ENCODE assay signal across 8 mouse cellular contexts in the genomic region with DNA sequence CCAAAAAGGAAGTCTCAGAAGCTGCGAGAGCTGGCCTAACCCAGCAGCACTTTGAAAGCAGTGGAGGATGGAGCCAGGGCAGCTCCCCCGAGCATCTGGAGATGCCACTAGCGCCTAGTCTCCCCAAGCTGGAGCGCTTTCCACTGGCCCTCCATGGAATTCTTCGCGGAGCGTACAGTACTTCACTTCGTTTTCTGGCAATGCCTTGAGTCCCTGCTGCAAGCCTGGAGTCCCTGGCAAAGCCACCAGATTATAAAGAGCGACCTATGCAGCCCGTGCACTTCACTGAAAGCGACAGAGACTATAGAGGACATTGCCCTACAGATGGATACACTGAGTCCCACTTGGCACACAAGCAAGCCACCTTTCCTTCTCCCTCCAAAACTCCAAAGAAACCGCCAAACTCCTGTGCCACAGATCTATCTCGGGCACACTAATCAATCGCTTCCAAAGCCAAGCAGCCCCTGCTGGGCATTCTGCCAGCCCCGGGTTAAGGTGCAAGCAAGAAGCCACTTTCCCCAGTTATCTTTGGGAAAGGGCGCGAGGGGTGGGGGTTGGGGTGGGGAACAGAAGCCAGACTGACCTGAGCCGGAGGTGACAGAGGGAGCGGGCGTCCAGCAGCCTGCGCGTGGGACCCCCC. TPM values are rescaled to one million over a fixed set of nuclear protein-coding genes. Genes with fewer than 3 reads are reported as not detected.
A peak's percentile ranks its signal among the peaks of the same experiment; 100 is the strongest.
DNase-seq lines count a peak whose midpoint lies in the region; ATAC-seq lines count a peak whose summit lies in the region.

No protein-coding gene starts in this region.

- peaks cover 39% of the 10 kb centered on the region for H3K4me1 ChIP-seq in forebrain, embryonic 16.5 days (replicated peaks; ENCODE audit: control insufficient read depth, insufficient read depth, low read length)
- H3K4me1 ChIP-seq in midbrain, embryonic 16.5 days (ENCODE audit: control insufficient read depth, insufficient read depth, low read length) = peaks cover 30% of the 10 kb centered on the region

- peaks cover 30% of the 10 kb centered on the region for H3K27me3 ChIP-seq in forebrain, embryonic 16.5 days (replicated peaks; ENCODE audit: control insufficient read depth, insufficient read depth, low read length)
- peaks cover 27% of the 10 kb centered on the region for H3K27me3 ChIP-seq in midbrain, embryonic 16.5 days (ENCODE audit: control insufficient read depth, insufficient read depth, low read depth, low read length)

- 1% methylated on average over 22 of the region's 22 CpGs for WGBS in forebrain, embryonic 16.5 days
- WGBS in midbrain, embryonic 16.5 days = under 1% methylated on average over 22 of the region's 22 CpGs

- H3K9me3 ChIP-seq in forebrain, embryonic 16.5 days (ENCODE audit: control insufficient read depth, low read length) = no peaks in the 10 kb centered on the region
- no peaks in the 10 kb centered on the region for H3K9me3 ChIP-seq in midbrain, embryonic 16.5 days (replicated peaks; ENCODE audit: control insufficient read depth, low read length, poor library complexity, severe bottlenecking)

- ATAC-seq in forebrain, embryonic 16.5 days = 0 out of 2 replicates have a peak, but pooled peaks have one; percentile 2
- no peak for ATAC-seq in midbrain, embryonic 16.5 days
- no peak for ATAC-seq in megakaryocyte progenitor cell, adult 5-6 weeks (replicated peaks; ENCODE audit: poor library complexity)

- H3K9ac ChIP-seq in forebrain, embryonic 16.5 days (replicated peaks; ENCODE audit: low read depth, low read length) = peak overlapping the region; percentile 62
- H3K9ac ChIP-seq in midbrain, embryonic 16.5 days (ENCODE audit: low read depth, low read length) = peak overlapping the region; percentile 64

- no peak overlapping the region for H3K27ac ChIP-seq in forebrain, embryonic 16.5 days (ENCODE audit: low read length)
- no peak overlapping the region for H3K27ac ChIP-seq in midbrain, embryonic 16.5 days (ENCODE audit: low read length)

- no peaks in the 10 kb centered on the region for H3K36me3 ChIP-seq in forebrain, embryonic 16.5 days (ENCODE audit: control insufficient read depth, insufficient read depth)
- H3K36me3 ChIP-seq in midbrain, embryonic 16.5 days (ENCODE audit: control insufficient read depth, insufficient read depth, low read length) = no peaks in the 10 kb centered on the region

- DNase-seq in layer of hippocampus, postnatal 10 days (ENCODE audit: low spot score in 2 of 2) = peak; percentile 21 to 38
- DNase-seq in layer of hippocampus, postnatal 25 days (ENCODE audit: extremely low spot score in 1 of 2, low spot score in 1 of 2) = no peak
- DNase-seq in cerebellum, postnatal 14 days = peak; percentile 59 to 68
- DNase-seq in kidney, postnatal 4 days = peak; percentile 59 to 68
- no peak for DNase-seq in spleen, postnatal 10 days (ENCODE audit: low spot score in 2 of 2)

- peak overlapping the region; percentile 54 for H3K4me3 ChIP-seq in forebrain, embryonic 16.5 days (replicated peaks; ENCODE audit: low read length)
- peak overlapping the region; percentile 56 for H3K4me3 ChIP-seq in midbrain, embryonic 16.5 days (ENCODE audit: low read depth, low read length)

- peak overlapping the region; percentile 93 for H3K4me2 ChIP-seq in forebrain, embryonic 16.5 days (ENCODE audit: low read length)
- peak overlapping the region; percentile 98 for H3K4me2 ChIP-seq in midbrain, embryonic 16.5 days (ENCODE audit: low read length)

RNA-seq across cellular contexts. Expression of a gene that starts 0.7 kb away (rescaled TPM):
- 10 to 100 TPM; 10.9 to 15.5 TPM for total RNA-seq in layer of hippocampus, postnatal 10 days (2021)
- 1 to 10 TPM; 5.5 to 6.9 TPM for total RNA-seq in layer of hippocampus, postnatal 25 days (2021)
- 6.8 and 9.5 TPM in 2 replicates for polyA plus RNA-seq in forebrain, embryonic 16.5 days (2015; fragmentation: Nextera tagmentation; extraction: Ambion mirVana)
- polyA plus RNA-seq in midbrain, embryonic 16.5 days (2015; fragmentation: Nextera tagmentation; extraction: Ambion mirVana) = 4.2 and 4.5 TPM in 2 replicates
- not detected in 2 replicates for total RNA-seq in megakaryocyte progenitor cell, adult 5-6 weeks (2015)
- not detected in 2 replicates for total RNA-seq in megakaryocyte progenitor cell, adult 5-6 weeks (2017)

RNA-seq across cellular contexts. Expression of a gene that starts 41.7 kb away (rescaled TPM):
- total RNA-seq in layer of hippocampus, postnatal 10 days (2021) = 100 to 1,000 TPM; 306 to 341 TPM
- 100 to 1,000 TPM; 347 to 372 TPM for total RNA-seq in layer of hippocampus, postnatal 25 days (2021)
- 656 and 665 TPM in 2 replicates for polyA plus RNA-seq in forebrain, embryonic 16.5 days (2015; fragmentation: Nextera tagmentation; extraction: Ambion mirVana)
- 765 and 782 TPM in 2 replicates for polyA plus RNA-seq in midbrain, embryonic 16.5 days (2015; fragmentation: Nextera tagmentation; extraction: Ambion mirVana)
- total RNA-seq in megakaryocyte progenitor cell, adult 5-6 weeks (2015) = 482 and 517 TPM in 2 replicates
- 92.4 and 175 TPM in 2 replicates for total RNA-seq in megakaryocyte progenitor cell, adult 5-6 weeks (2017)

Comparison
In these comparisons a context has a peak if more than half of its experiments do, and no peak if none do; other contexts are left out.
1. DNase-seq: peak in layer of hippocampus, postnatal 10 days (2 of 2), cerebellum, postnatal 14 days (2 of 2) and kidney, postnatal 4 days (2 of 2); none in layer of hippocampus, postnatal 25 days (0 of 2) and spleen, postnatal 10 days (0 of 2).
2. RNA of a gene that starts 0.7 kb away (total RNA-seq): 10.9 to 15.5 TPM in layer of hippocampus, postnatal 10 days and 5.5 to 6.9 TPM in layer of hippocampus, postnatal 25 days; not detected in megakaryocyte progenitor cell, adult 5-6 weeks; every median in the first group is over 4 times any median in the second.